Mouse (Mus musculus): ENCODE data around the gene Uba52.

- TF ChIP-seq POLR2A (IDR thresholded peaks at IDR 0.05; ENCODE audit: low read depth, low read length) (no peak), CTCF (conservative IDR thresholded peaks at IDR 0.05; ENCODE audit: insufficient read depth, insufficient read length, low read depth, low read length) (no peak)
Observed at GRCm38 (mm10) chr8:70489576-70489975, 21.0 kb downstream of the Uba52 start.

Measured in kidney, adult 2 months (tissue).